Mouse (Mus musculus) liver, embryonic 14.5 days (tissue): Measurements from ENCODE around the gene Mesd.

Source experiments
- CTCF ChIP-seq: IDR thresholded peaks from 2 replicates; pipeline ENCODE4 v1.5.1; 2016; ENCODE audit warnings: antibody characterized with exemption, low read depth, control low read depth
- EP300 ChIP-seq: IDR thresholded peaks from 2 replicates; pipeline ENCODE4 v1.6.1; 2016; ENCODE audit warnings: antibody characterized with exemption, low read depth

DNA sequence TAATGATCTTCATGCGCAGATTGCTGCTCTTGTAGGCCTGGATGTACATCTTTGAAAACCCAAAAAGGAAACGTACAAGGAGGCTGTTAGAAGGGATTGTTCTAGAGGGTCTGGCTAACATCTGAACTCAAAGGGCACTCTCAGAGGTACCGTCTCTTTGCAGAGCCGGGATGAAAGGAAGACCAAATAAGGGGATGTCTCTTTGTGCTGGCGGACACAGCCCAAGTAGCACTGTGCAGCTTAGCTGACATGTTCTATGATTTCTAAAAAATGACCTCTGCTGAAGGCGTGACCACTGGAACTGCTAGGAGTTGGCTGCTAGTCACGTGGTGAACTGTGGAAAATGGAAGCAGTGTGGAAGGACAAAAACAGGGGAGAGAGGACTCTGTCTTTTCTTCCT is 64.5 kb downstream of the Mesd start:
- TF ChIP-seq EP300 (no peak), CTCF (no peak)
